Mouse (Mus musculus) embryonic fibroblast, embryonic 13.5 days (primary cell): ENCODE measurements around the gene Ctsc. TPM values are rescaled to one million over a fixed set of nuclear protein-coding genes. Genes with fewer than 3 reads are reported as not detected.

ENCODE experiments used
- H3K27ac ChIP-seq: 2 replicates; pipeline ENCODE4 v1.5.1; 2012; ENCODE audit warnings: low read length, control low read depth, inconsistent platforms; ENCODE audit not compliant: insufficient read depth
- H3K4me1 ChIP-seq: 2 replicates; pipeline ENCODE4 v1.6.1; 2011; ENCODE audit warnings: low read length; ENCODE audit not compliant: control insufficient read depth, insufficient read depth
- H3K4me3 ChIP-seq: 2 replicates; pipeline ENCODE4 v1.5.1; 2011; ENCODE audit warnings: mild to moderate bottlenecking, control low read depth, low read length; ENCODE audit not compliant: insufficient read depth
- CTCF ChIP-seq: IDR thresholded peaks from 2 replicates; pipeline ENCODE4 v1.5.1; 2011; ENCODE audit warnings: mild to moderate bottlenecking, control low read depth, low read length, moderate library complexity, borderline replicate concordance; ENCODE audit not compliant: insufficient read depth
- POLR2A ChIP-seq: IDR thresholded peaks from 2 replicates; pipeline ENCODE4 v1.6.1; 2011; ENCODE audit warnings: low read depth, mild to moderate bottlenecking, control low read depth, low read length, moderate library complexity
- polyA plus RNA-seq: library from polyadenylated mRNA; stranded (reverse); fragments of >200 nt; gene quantifications from 2 replicates; pipeline ENCODE4 v1.2.4, GENCODE M21; 2011; ENCODE audit warnings: low read depth; ENCODE audit not compliant: missing spikeins, insufficient read length

Ctsc gene
- polyA plus RNA-seq, 1 experiment, result 131 TPM

DNA sequence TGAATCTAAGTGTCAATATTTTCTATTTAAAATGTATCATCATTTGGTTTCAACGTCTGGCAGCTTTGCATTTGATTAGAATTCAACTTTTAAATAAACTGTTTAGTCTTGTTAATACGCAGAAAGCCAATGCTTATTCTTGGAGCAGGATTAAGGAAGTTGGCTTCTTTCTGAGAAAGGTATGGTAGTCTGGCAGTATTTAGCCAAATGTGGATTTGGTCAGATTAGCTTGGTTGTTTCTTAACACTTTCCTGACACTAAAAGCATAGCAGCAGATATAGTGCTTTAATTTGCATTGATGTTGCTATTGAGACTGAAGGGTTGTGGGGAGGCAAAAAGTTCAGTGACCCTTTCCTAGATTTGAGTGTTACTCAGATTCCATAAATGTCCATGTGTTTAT is 14.2 kb downstream of the Ctsc start:
- H3K27ac ChIP-seq, result no peak overlapping the region
- H3K4me1 ChIP-seq, result peaks cover 2% of the 10 kb centered on the region
- TF ChIP-seq CTCF (no peak), POLR2A (no peak)
- H3K4me3 ChIP-seq, result no peak overlapping the region

DNA sequence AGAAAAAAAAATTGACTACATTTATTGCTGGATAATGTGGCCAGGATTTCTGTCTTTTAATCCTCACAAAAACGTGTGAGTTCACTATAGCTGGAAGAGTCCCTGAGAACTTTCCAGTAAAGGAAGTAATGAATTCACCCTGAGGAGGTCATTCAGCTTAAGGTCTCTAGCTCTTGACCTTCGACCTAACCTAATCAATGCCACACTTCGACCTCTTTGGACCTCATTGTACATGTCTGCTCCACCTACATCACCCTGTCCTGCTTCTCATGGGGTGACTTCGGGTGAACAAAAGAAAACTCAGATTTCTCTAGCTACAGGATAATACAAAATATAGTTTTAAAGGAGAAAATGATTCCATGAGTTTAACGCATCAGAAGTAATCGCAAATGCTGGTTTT is 16.0 kb downstream of the Ctsc start:
- no peaks in the 10 kb centered on the region; the same call in 1 of the 2 replicates for H3K4me1 ChIP-seq
- TF ChIP-seq POLR2A, result no peak
- TF ChIP-seq CTCF, result no peak
- H3K27ac ChIP-seq, result no peak overlapping the region
- no peak overlapping the region for H3K4me3 ChIP-seq

DNA sequence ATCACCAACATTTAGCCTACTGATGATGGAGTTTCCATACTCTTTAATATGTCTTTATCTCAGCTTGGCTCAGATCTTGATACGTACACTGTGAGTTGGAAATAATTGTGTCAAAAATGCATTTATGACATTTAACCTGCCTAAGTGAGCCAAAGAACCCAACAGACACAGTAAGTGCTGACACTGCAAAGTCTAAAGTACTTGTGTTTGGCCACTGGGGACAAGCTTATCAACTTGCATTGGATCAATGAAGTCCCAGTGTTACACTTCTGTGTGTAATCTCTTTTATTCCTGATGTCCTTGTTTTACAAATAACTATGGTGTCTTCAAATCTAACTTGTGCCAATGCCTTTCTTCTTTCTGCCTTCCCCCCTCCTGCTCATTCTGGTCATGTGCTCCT is 18.1 kb downstream of the Ctsc start:
- no peak overlapping the region for H3K27ac ChIP-seq
- H3K4me3 ChIP-seq, result no peak overlapping the region

DNA sequence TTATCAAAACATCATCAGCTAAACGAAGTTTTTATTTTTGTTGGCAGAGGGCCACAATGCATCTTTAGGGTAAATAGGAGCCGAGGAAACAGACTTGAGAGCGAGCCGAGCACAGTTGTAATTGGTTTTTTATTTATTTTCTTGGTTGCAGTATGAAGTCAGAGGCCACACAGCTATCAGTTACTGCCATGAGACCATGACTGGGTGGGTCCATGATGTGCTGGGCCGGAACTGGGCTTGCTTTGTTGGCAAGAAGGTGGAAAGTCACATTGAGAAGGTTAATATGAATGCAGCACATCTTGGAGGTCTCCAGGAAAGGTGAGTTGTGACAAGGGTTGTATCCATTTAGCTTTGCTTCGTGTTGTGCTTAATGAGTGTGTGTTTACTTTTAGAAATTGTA is 19.0 kb downstream of the Ctsc start:
- H3K27ac ChIP-seq, result no peak overlapping the region
- no peak overlapping the region for H3K4me3 ChIP-seq
- TF ChIP-seq POLR2A, result no peak
- no peak for TF ChIP-seq CTCF
- no peaks in the 10 kb centered on the region for H3K4me1 ChIP-seq

More for the DNA sequence above, 18.1 kb downstream of the Ctsc start:
- no peaks in the 10 kb centered on the region for H3K4me1 ChIP-seq
- no peak for TF ChIP-seq POLR2A
- TF ChIP-seq CTCF, result no peak

DNA sequence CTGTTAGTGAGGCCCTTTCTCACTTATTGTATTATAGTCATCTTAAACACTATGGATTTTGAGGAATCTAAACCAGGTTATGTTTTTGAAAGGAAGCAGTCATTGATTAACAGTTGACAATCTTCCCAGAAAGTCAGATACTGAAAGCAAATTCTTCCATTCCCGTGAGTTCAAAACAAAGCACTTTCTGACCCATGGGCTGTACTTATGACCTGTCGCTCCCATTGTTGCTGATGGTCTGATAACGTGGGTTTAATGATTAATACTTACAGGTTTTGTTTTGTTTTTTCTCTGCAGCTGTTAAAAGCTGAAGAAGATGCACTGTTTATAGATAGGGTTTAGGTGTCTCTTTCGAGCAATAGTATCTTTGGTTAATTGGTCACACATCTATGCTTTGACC is 27.9 kb downstream of the Ctsc start:
- no peaks in the 10 kb centered on the region for H3K4me1 ChIP-seq
- TF ChIP-seq POLR2A (no peak), CTCF (no peak)
- H3K27ac ChIP-seq, result no peak overlapping the region
- no peak overlapping the region for H3K4me3 ChIP-seq

DNA sequence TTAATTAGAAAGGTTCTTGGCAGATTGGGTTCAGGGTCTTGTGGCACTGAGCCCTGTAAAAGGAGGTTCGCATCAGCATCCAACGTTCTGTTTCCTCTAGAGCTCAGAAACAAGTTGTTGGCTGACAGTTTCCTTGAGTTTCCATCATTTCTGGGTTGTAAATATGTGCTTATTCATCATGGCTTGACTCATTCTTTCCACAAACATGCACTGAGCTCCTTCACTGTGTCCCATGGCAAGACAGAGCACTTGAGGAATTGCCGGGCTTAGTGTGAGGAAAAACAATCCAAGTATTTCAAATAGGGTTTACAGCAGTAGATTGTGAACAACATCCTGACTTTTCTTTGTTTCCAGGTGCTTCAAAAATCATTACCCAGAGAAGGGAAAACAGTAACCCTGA is 28.8 kb downstream of the Ctsc start:
- Histone ChIP-seq H3K27ac (no peak overlapping the region), H3K4me3 (no peak overlapping the region), H3K4me1 (no peaks in the 10 kb centered on the region)
- TF ChIP-seq CTCF (no peak), POLR2A (no peak)

DNA sequence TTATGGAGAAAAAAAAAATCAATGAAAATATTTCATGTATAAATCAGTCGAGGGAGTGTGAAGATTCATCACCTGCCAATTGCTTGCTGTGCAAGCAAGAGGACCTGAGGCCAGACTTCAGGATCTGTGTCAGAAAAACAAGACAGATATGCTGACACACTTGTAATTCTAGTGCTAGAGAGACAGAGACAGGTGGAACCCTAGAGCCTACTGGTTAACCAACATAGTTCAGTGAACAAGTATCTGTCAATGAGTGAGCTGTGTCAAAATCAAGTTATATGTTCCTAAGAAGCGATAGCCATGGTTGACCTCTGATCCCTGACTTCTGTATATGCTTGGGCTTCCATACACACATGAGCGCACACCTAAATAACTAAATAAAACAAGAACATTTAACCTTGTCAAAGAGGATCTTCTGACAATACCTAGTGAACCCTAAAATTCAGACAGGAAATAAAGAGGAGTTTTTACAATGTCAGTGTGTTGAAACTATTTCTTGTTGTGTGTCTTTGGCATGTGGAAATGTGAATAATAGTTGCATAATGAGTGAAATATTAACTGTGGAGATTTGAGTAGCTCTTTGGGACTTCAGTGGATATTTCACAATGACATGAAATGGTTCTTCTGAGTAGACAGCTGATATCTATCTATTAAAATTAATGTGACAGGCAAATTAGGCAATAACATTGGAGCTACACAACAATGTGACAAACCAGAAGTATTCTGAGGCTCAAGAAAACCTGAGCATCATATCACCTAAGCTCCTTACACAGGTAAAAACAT is 32.7 kb downstream of the Ctsc start:
- Histone ChIP-seq H3K4me3 (no peak overlapping the region), H3K27ac (no peak overlapping the region), H3K4me1 (no peaks in the 10 kb centered on the region)
- no peak for TF ChIP-seq CTCF
- TF ChIP-seq POLR2A, result no peak

DNA sequence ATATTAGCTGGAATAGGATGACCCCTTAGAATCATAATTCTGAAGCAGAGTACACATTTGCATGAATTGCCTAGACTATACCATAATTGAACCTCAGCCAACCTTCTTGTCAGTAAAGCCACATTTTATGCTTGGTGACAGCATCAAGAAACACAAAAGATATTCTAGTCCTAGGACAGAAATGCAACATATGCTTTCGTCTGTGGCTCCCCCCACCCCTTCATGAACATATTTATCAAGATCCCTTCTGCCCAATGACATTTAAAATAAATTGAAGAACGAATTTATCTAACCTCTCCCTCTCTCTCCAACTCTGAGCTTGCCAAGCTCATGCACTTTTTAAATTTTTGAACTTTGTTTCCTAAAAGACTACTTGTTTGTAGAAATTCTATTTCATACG is 38.5 kb downstream of the Ctsc start:
- TF ChIP-seq POLR2A, result no peak
- TF ChIP-seq CTCF, result no peak
- Histone ChIP-seq H3K27ac (no peak overlapping the region), H3K4me3 (no peak overlapping the region), H3K4me1 (peaks cover 8% of the 10 kb centered on the region; the same call in 1 of the 2 replicates)

DNA sequence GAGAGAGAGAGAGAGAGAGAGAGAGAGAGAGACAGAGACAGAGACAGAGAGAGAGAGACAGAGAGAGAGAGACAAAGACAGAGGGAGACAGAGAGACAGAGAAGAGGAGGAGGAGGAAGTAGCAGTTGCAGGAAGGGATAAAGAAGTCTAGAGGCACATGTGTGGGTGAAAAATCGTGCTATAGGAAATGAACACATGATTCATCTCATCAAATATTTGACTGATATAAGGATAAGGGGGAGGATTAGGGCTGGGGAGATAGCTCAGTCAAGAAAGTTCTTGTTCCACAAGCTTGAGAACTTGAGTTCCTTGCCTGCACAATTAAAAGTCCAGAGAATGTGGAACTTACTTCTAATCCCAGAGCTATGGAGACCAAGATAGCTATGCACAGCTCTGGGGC is 40.6 kb downstream of the Ctsc start:
- no peak for TF ChIP-seq CTCF
- no peak for TF ChIP-seq POLR2A
- H3K4me1 ChIP-seq, result peaks cover 8% of the 10 kb centered on the region; the same call in 1 of the 2 replicates
- H3K27ac ChIP-seq, result no peak overlapping the region; the same call in 1 of the 2 replicates
- H3K4me3 ChIP-seq, result no peak overlapping the region

DNA sequence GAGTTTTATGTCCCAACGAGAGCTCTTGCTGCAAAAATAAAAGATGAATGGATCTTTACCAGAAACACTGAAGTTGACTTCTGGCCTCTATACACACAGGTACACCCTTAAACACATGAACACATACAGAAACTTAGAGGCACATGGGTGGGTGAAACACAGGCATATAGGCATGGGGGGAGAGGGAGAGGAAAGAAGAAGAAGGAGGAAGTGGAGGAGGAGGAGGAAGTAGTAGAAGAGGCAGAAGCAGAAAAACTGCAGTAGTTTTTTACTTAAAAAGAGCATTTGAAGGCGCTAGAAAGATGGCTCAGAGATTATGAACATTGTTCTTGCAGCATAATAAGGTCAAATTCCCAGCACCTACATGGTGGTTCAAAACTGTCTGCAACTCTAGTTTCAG is 41.0 kb downstream of the Ctsc start:
- H3K4me1 ChIP-seq, result peaks cover 8% of the 10 kb centered on the region; the same call in 1 of the 2 replicates
- no peak overlapping the region for H3K27ac ChIP-seq
- TF ChIP-seq CTCF (no peak), POLR2A (no peak)
- no peak overlapping the region for H3K4me3 ChIP-seq
